Mouse (Mus musculus): ENCODE results near the gene Zfp804b.

GRCm38 (mm10) chr5:6870970-6871369 lies 473.6 kb downstream of the Zfp804b start:
- no peak for TF ChIP-seq CTCF (IDR thresholded peaks at IDR 0.05; ENCODE audit: low read depth)
- no peak for TF ChIP-seq EP300 (IDR thresholded peaks at IDR 0.05; ENCODE audit: low read depth)

Measured in liver, postnatal 0 days (tissue).